Mouse (Mus musculus) liver, adult 2 months (tissue): ENCODE measurements at regions not wholly inside any gene's neighbourhood (a gene's known extent, or its start where the extent isn't known, plus 50 kb on each side); places are given as distances from the start of the nearest gene placed in this dataset.

Experiments
- CTCF ChIP-seq: fragments of 200-500 bp; IDR thresholded peaks from 2 replicates; pipeline ENCODE4 v1.5.1; 2011; ENCODE audit warnings: low read depth, low read length, control low read depth
- POLR2A ChIP-seq: fragments of 200-500 bp; IDR thresholded peaks from 2 replicates; pipeline ENCODE4 v1.6.1; 2011; ENCODE audit warnings: low read length, control low read depth; ENCODE audit not compliant: insufficient read depth; ENCODE audit errors: extremely low read depth

DNA sequence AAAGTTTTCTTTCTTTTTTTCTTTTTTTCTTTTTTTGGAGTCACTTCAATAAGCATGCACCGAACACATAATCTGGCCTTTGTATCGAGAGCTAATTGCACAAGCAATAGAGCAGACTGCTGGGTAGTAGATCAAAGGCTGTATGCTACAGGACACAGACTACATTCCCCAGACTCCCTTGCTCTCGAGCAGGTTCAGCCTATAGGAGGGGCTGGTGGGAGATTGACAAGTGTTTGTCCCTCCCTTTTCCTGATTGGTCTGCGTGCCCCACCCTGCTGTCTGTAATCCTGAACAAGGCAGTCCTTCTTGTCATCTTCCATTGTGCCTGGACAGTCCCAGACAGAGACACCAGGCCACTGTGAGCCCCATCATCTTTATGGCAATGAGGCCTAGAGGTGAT lies 67.8 kb upstream of the Foxa2 start:
- TF ChIP-seq CTCF (no peak), POLR2A (no peak)
